Comparison of ENCODE assay signal across 7 mouse cellular contexts in genomic region chr19:18720337-18720736, GRCm38 (mm10).
"Had no signal": no experiment of that assay in that cellular context is flagged by ENCODE, and none has a peak within 500 bp of the region (broad histone marks: within the 10 kb centered on the region; RNA-seq: fewer than 3 reads in every experiment).

No protein-coding gene starts in this region.

- DNase-seq: liver, postnatal 0 days; lung, adult 2 months; lung, postnatal 10 days; right cerebral cortex, postnatal 14 days; thymus, adult 18-20 months; thymus, postnatal 14 days; thymus, postnatal 36 days had no signal
